Mouse (Mus musculus) cortical plate, adult 2 months (tissue): ENCODE results near the gene Cab39.

Experiments used
- CTCF ChIP-seq: fragments of 200-500 bp; IDR thresholded peaks from 2 replicates; pipeline ENCODE4 v1.5.1; 2011; ENCODE audit warnings: mild to moderate bottlenecking, control low read depth, low read length; ENCODE audit not compliant: insufficient read depth; ENCODE audit errors: extremely low read depth
- POLR2A ChIP-seq: fragments of 200-500 bp; IDR thresholded peaks from 2 replicates; pipeline ENCODE4 v1.6.1; 2011; ENCODE audit warnings: mild to moderate bottlenecking, low read length, control low read depth; ENCODE audit not compliant: insufficient read depth; ENCODE audit errors: extremely low read depth

GRCm38 (mm10) chr1:85843291-85843863, 50.1 kb downstream of the Cab39 start:
- no peak for TF ChIP-seq CTCF
- no peak for TF ChIP-seq POLR2A
